Mouse (Mus musculus) layer of hippocampus, postnatal 25 days (tissue): ENCODE data around the gene 4930522L14Rik. TPM values are rescaled to one million over a fixed set of nuclear protein-coding genes. Genes with fewer than 3 reads are reported as not detected.
"Not testable (repeated sequence)": the region's sequence is repeated elsewhere in the genome, so short reads cannot be mapped to it uniquely, and the experiment has no call there.

Source experiments
- DNase-seq, 2 experiments: peaks; one replicate each; pipeline ENCODE4 v3.0.0; 2022; ENCODE audit warnings: mixed read lengths in 2 of 2, low spot score in 1 of 2; ENCODE audit errors: extremely low spot score in 1 of 2
- total RNA-seq, 2 experiments: library from RNA; stranded (reverse); gene quantifications; 2 replicates each; pipeline ENCODE4 v1.2.3; 2021

4930522L14Rik gene
- total RNA-seq, result 1 to 10 TPM; 3.2 to 3.3 TPM

- DNase-seq, result peak; percentile 54 to 64
Observed at GRCm38 (mm10) chr5:109751391-109752071, at the start of gene 4930522L14Rik. TSS of gene 4930522L14Rik (minus strand) at chr5:109751886.

GRCm38 (mm10) chr5:109801466-109801865 is 49.8 kb upstream of the 4930522L14Rik start:
- not testable (repeated sequence) for DNase-seq

GRCm38 (mm10) chr5:109799948-109800347 is 48.3 kb upstream of the 4930522L14Rik start:
- DNase-seq, result not testable (repeated sequence)

- DNase-seq, result not testable (repeated sequence)
Observed at GRCm38 (mm10) chr5:109797017-109797416, 45.3 kb upstream of the 4930522L14Rik start.

GRCm38 (mm10) chr5:109795967-109796652 is 44.4 kb upstream of the 4930522L14Rik start:
- DNase-seq, result peak; percentile 24 to 27

GRCm38 (mm10) chr5:109752073-109752780 is 541 bp upstream of the 4930522L14Rik start:
- DNase-seq, result not testable (repeated sequence)

GRCm38 (mm10) chr5:109745081-109745480 is 6.6 kb downstream of the 4930522L14Rik start:
- DNase-seq, result not testable (repeated sequence)

- DNase-seq, result not testable (repeated sequence)
Observed at GRCm38 (mm10) chr5:109717341-109717740, 34.3 kb downstream of the 4930522L14Rik start.

GRCm38 (mm10) chr5:109691205-109691965 is 60.3 kb downstream of the 4930522L14Rik start:
- DNase-seq, result not testable (repeated sequence)

- DNase-seq, result peak; percentile 54 to 59
Observed at GRCm38 (mm10) chr5:109690537-109691201, 61.0 kb downstream of the 4930522L14Rik start, which contains the start of gene 5430403G16Rik. TSS of gene 5430403G16Rik (minus strand) at chr5:109691041.

Other genes with a start within 250 kb of the 4930522L14Rik start
- 10 to 100 TPM; 29.1 to 31.3 TPM for gene Crlf2, start 192.9 kb downstream of the 4930522L14Rik start, total RNA-seq
- 1 to 10 TPM; 2.3 TPM for gene 5430403G16Rik, start 60.8 kb downstream of the 4930522L14Rik start, total RNA-seq
- gene Gm15446, start 171.5 kb upstream of the 4930522L14Rik start, total RNA-seq, result 10 to 100 TPM; 34.0 to 41.2 TPM
- 10 to 100 TPM; 46.9 to 62.7 TPM for gene Zfp932, start 244.6 kb upstream of the 4930522L14Rik start, total RNA-seq